Mouse (Mus musculus) duodenum, adult 2 months (tissue): ENCODE data around the gene Olfr92. TPM values are rescaled to one million over a fixed set of nuclear protein-coding genes. Genes with fewer than 3 reads are reported as not detected.

Experiments used
- polyA plus RNA-seq: library from polyadenylated mRNA; depleted of rRNA; stranded (reverse); fragments of >200 nt; gene quantifications from 2 replicates; pipeline ENCODE4 v1.2.3, GENCODE M21; 2012; ENCODE audit warnings: low replicate concordance; rRNA removed

Olfr92 gene
- not detected in 2 replicates for polyA plus RNA-seq

GRCm38 (mm10) chr17:37119988-37120387 is at the start of gene Olfr92:
Gene Olfr92, minus strand, starts transcription at chr17:37120088.

GRCm38 (mm10) chr17:37161394-37161793 is 41.5 kb upstream of the Olfr92 start, which contains the start of gene Olfr93:
Gene Olfr93, minus strand, starts transcription at chr17:37161494.

GRCm38 (mm10) chr17:37098178-37098577 is 21.7 kb downstream of the Olfr92 start, which contains the start of gene Olfr91:
Gene Olfr91, minus strand, starts transcription at chr17:37098278.

GRCm38 (mm10) chr17:37088399-37088798 is 31.5 kb downstream of the Olfr92 start, which contains the start of gene Olfr90:
Gene Olfr90, minus strand, starts transcription at chr17:37088499.

Other genes starting within 250 kb of the Olfr92 start
- gene Trim40, start 230.0 kb downstream of the Olfr92 start, polyA plus RNA-seq: 15.0 and 31.3 TPM in 2 replicates
- 26.5 and 31.2 TPM in 2 replicates for gene Trim31, start 222.0 kb downstream of the Olfr92 start, polyA plus RNA-seq
- 4.6 and 6.2 TPM in 2 replicates for gene Rnf39, start 177.2 kb downstream of the Olfr92 start, polyA plus RNA-seq
- gene Ppp1r11, start 168.3 kb downstream of the Olfr92 start, polyA plus RNA-seq: 21.9 and 27.9 TPM in 2 replicates
- gene Znrd1, start 161.5 kb downstream of the Olfr92 start, polyA plus RNA-seq: 16.1 and 17.6 TPM in 2 replicates
- 0.25 and 0.28 TPM in 2 replicates for gene Znrd1as, start 161.5 kb downstream of the Olfr92 start, polyA plus RNA-seq
- gene 2410137M14Rik, start 138.9 kb downstream of the Olfr92 start, polyA plus RNA-seq: not detected in 2 replicates
- 0.19 TPM in 1 of 2 replicates, not detected in the other for gene H2-M5, start 130.6 kb downstream of the Olfr92 start, polyA plus RNA-seq
- 0.64 and 1.1 TPM in 2 replicates for gene Zfp57, start 118.9 kb downstream of the Olfr92 start, polyA plus RNA-seq
- not detected in 2 replicates for gene Mog, start 96.7 kb downstream of the Olfr92 start, polyA plus RNA-seq
- gene Gabbr1, start 74.1 kb downstream of the Olfr92 start, polyA plus RNA-seq: 5.3 and 11.2 TPM in 2 replicates
- gene Olfr90, start 31.6 kb downstream of the Olfr92 start, polyA plus RNA-seq: not detected in 2 replicates
- not detected in 2 replicates for gene Olfr91, start 21.8 kb downstream of the Olfr92 start, polyA plus RNA-seq
- not detected in 2 replicates for gene Olfr93, start 41.4 kb upstream of the Olfr92 start, polyA plus RNA-seq
- 0.11 TPM in 1 of 2 replicates, not detected in the other for gene Ubd, start 73.8 kb upstream of the Olfr92 start, polyA plus RNA-seq
- gene Olfr94, start 80.9 kb upstream of the Olfr92 start, polyA plus RNA-seq: not detected in 2 replicates
- gene Olfr95, start 93.0 kb upstream of the Olfr92 start, polyA plus RNA-seq: not detected in 2 replicates
- not detected in 2 replicates for gene Olfr96, start 100.1 kb upstream of the Olfr92 start, polyA plus RNA-seq
- gene Olfr97, start 117.2 kb upstream of the Olfr92 start, polyA plus RNA-seq: not detected in 2 replicates
- not detected in 2 replicates for gene Olfr98, start 143.7 kb upstream of the Olfr92 start, polyA plus RNA-seq
- gene H2-M3, start 150.1 kb upstream of the Olfr92 start, polyA plus RNA-seq: 2.7 and 3.5 TPM in 2 replicates
- not detected in 2 replicates for gene Olfr99, start 163.4 kb upstream of the Olfr92 start, polyA plus RNA-seq
- not detected in 2 replicates for gene Olfr101, start 184.2 kb upstream of the Olfr92 start, polyA plus RNA-seq
- not detected in 2 replicates for gene Olfr102, start 197.0 kb upstream of the Olfr92 start, polyA plus RNA-seq
- gene Olfr103, start 219.6 kb upstream of the Olfr92 start, polyA plus RNA-seq: not detected in 2 replicates
- gene Olfr104-ps, start 239.5 kb upstream of the Olfr92 start, polyA plus RNA-seq: not detected in 2 replicates